Mouse (Mus musculus) embryonic facial prominence, embryonic 14.5 days (tissue): ENCODE measurements at regions not wholly inside any gene's neighbourhood (a gene's known extent, or its start where the extent isn't known, plus 50 kb on each side); places are given as distances from the start of the nearest gene placed in this dataset.
"Not testable (repeated sequence)": the region's sequence is repeated elsewhere in the genome, so short reads cannot be mapped to it uniquely, and the experiment has no call there.

ENCODE experiments used
- ATAC-seq: fragments of 200-750 bp; cut with Nextera tagmentation; 2 replicates; pipeline ENCODE4 v1.8.0; 2017; ENCODE audit warnings: low read depth, moderate number of reproducible peaks, moderate TSS enrichment
- DNase-seq: peaks from one replicate; pipeline ENCODE4 v3.0.0-alpha.2; 2015; ENCODE audit warnings: low spot score
- H3K27ac ChIP-seq: fragments of 300-500 bp; sonication (generic); replicated peaks from 2 replicates; pipeline ENCODE4 v1.5.1; 2014; ENCODE audit warnings: low read depth, mild to moderate bottlenecking, low read length, moderate library complexity
- H3K27me3 ChIP-seq: fragments of 300-500 bp; sonication (generic); replicated peaks from 2 replicates; pipeline ENCODE4 v1.6.1; 2014; ENCODE audit warnings: low read length; ENCODE audit not compliant: control insufficient read depth, insufficient read depth
- H3K36me3 ChIP-seq: fragments of 300-500 bp; sonication (generic); 2 replicates; pipeline ENCODE4 v1.6.1; 2014; ENCODE audit warnings: low read length, mixed read lengths; ENCODE audit not compliant: control insufficient read depth, insufficient read depth
- H3K4me1 ChIP-seq: fragments of 300-500 bp; sonication (generic); 2 replicates; pipeline ENCODE4 v1.6.1; 2014; ENCODE audit warnings: antibody characterized with exemption, low read length; ENCODE audit not compliant: control insufficient read depth, insufficient read depth
- H3K4me2 ChIP-seq: fragments of 300-500 bp; sonication (generic); 2 replicates; pipeline ENCODE4 v1.6.1; 2014; ENCODE audit warnings: low read depth, mild to moderate bottlenecking, low read length, moderate library complexity, mixed read lengths
- H3K4me3 ChIP-seq: fragments of 300-500 bp; sonication (generic); 2 replicates; pipeline ENCODE4 v1.5.1; 2014; ENCODE audit warnings: low read depth, mild to moderate bottlenecking, low read length
- H3K9ac ChIP-seq: fragments of 300-500 bp; sonication (generic); 2 replicates; pipeline ENCODE4 v1.6.1; 2014; ENCODE audit warnings: low read depth, mild to moderate bottlenecking, low read length, moderate library complexity, mixed read lengths
- H3K9me3 ChIP-seq: fragments of 300-500 bp; sonication (generic); 2 replicates; pipeline ENCODE4 v1.6.1; 2016; ENCODE audit warnings: low read length; ENCODE audit not compliant: control insufficient read depth
- WGBS: fragments of 180-500 bp; shearing (Covaris S2); extraction: QIAGEN DNeasy Blood & Tissue Kit; methylation state at CpG from one replicate; pipeline ENCODE4 v1.1.7; 2014; 5-methylcytosine and 5-hydroxymethylcytosine counted together

GRCm38 (mm10) chr16:50533881-50534280, 57.1 kb downstream of the Ccdc54 start:
- H3K27ac ChIP-seq, result no peak overlapping the region
- DNase-seq (no peak), ATAC-seq (no peak)
- no peaks in the 10 kb centered on the region for H3K27me3 ChIP-seq
- WGBS, result 78% methylated on average over 3 of the region's 3 CpGs
- no peak overlapping the region for H3K4me2 ChIP-seq
- no peaks in the 10 kb centered on the region for H3K36me3 ChIP-seq
- H3K4me1 ChIP-seq, result no peaks in the 10 kb centered on the region
- no peak overlapping the region for H3K4me3 ChIP-seq
- H3K9me3 ChIP-seq, result no peaks in the 10 kb centered on the region
- no peak overlapping the region for H3K9ac ChIP-seq

DNA sequence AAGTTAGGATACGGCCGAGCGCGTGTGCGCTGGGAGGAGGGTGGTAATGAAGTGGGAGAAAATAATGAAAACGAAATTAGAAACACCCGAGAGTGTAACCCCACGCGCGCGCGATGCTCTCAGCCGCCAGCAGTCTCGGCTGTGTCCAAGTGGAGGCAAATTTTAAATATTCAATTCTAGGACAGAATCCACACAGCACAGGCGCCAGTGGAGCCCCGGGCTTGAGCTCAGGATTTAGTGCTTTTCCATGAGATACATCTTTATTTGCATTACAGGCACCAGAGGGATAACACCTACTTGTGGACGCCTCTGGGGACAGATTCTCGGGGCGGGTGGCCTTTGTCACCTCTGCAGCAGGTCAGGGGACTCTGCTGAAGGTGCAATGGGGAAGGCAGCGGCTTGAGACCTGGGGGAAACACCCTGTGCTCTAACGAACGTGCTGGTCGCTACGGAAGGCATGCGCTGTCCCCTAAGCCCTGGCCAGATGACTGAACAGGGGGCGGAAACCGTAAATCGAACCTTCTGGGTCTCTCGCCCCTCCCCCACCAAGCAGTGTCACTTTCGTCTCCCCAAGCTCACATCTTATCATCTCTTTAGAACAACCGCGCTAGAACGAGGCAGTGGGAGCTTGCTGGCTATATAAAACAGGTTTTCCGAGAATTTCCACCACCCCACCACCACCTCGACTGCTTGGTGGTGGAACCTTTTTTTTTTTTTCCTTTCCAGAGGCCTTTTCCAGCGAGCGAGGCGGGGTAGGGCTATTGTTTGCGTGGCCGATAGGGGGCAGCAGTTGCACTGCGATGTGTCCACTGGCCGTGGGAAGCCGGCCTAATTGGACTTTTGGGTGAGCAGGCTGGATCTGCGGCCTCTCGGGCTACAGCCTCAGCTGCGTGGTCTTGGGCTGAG, 61.2 kb downstream of the Ccdc54 start:
- Histone ChIP-seq H3K9ac (peak overlapping the region; percentile 92), H3K9me3 (no peaks in the 10 kb centered on the region), H3K27me3 (no peaks in the 10 kb centered on the region), H3K4me1 (peaks cover 5% of the 10 kb centered on the region; the same call in 1 of the 2 replicates), H3K36me3 (no peaks in the 10 kb centered on the region), H3K27ac (peak overlapping the region; percentile 93), H3K4me2 (peak overlapping the region; percentile 94), H3K4me3 (peak overlapping the region; percentile 82)
- peak; percentile 92 for DNase-seq
- WGBS, result under 1% methylated on average over 36 of the region's 46 CpGs
- peak; percentile 68 for ATAC-seq

GRCm38 (mm10) chr16:50528677-50529510, 62.1 kb downstream of the Ccdc54 start:
- Histone ChIP-seq H3K27ac (peak overlapping the region; percentile 93), H3K9ac (peak overlapping the region; percentile 92), H3K4me2 (peak overlapping the region; percentile 94), H3K27me3 (no peaks in the 10 kb centered on the region), H3K9me3 (no peaks in the 10 kb centered on the region), H3K4me1 (peaks cover 5% of the 10 kb centered on the region; the same call in 1 of the 2 replicates), H3K4me3 (peak overlapping the region; percentile 82), H3K36me3 (no peaks in the 10 kb centered on the region)
- WGBS, result under 1% methylated on average over 43 of the region's 81 CpGs
- ATAC-seq (peak; percentile 89), DNase-seq (peak; percentile 92)

DNA sequence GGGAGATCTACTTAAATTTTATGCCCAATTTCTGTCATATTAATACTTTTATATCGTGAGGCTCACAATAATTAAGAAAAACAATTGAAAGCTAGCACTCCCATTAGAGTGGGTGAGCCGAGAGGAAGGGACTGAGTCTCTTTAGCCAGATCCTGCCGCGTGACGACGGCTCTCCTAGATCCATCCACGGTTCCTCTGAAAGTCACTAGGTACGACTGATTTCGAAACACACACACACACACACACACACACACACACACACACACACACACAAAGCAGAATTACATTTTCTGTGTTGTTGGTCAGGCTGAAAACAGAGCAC, 62.6 kb downstream of the Ccdc54 start:
- Histone ChIP-seq H3K27me3 (no peaks in the 10 kb centered on the region), H3K9me3 (no peaks in the 10 kb centered on the region), H3K9ac (peak overlapping the region; percentile 92), H3K4me1 (peaks cover 5% of the 10 kb centered on the region; the same call in 1 of the 2 replicates), H3K4me2 (peak overlapping the region; percentile 94), H3K4me3 (peak overlapping the region; percentile 82), H3K27ac (peak overlapping the region; percentile 93), H3K36me3 (no peaks in the 10 kb centered on the region)
- peak; percentile 72 for DNase-seq
- ATAC-seq, result 0 out of 2 replicates have a peak, but pooled peaks have one; percentile 13
- WGBS, result 0% methylated on average over 9 of the region's 9 CpGs

DNA sequence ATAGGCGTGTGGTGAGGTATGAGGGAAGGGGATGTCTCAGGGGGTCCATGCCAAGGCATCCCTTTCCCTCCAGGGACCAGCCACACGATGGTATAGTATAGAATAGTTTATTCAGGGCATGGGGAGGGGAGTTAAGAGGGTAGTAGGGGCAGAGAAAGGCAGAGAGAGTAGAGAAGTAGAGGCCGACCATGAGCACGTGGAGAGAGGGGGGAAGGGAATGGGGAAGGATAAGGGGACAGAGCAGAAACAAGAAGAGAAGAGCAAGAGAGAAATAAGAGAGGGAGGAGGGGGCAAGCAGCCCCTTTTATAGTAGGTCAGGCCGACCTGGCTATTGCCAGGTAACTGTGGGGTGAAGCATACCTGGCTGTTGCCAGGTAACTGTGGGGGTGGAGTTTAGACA, 64.0 kb downstream of the Ccdc54 start:
- 79% methylated on average over 5 of the region's 5 CpGs for WGBS
- not testable (repeated sequence) for H3K27me3 ChIP-seq, H3K4me3 ChIP-seq, H3K36me3 ChIP-seq, H3K27ac ChIP-seq, H3K4me1 ChIP-seq, H3K9ac ChIP-seq, H3K9me3 ChIP-seq, H3K4me2 ChIP-seq, ATAC-seq, DNase-seq

DNA sequence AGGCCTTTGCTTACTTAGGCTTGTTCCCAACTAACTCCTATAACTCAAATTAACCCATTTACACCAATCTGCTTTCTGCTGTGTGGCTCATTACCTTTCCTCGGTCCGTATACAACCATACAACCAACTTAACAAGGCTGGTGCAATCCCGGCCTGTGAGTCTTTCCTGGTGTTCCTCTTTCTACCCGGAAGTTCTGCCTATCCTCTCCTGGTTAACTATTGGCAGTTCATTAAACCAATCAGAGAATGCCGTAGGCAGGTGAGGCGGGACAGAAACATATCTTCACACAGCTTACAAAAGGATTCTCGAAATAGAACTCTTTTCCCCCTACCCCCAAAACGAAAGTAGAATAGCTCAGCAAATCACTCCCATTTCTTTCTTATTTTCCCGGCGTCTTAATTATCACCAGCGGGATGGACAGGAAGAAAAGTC, 65.0 kb downstream of the Ccdc54 start:
- no peak overlapping the region for H3K9ac ChIP-seq
- no peak overlapping the region for H3K4me3 ChIP-seq
- WGBS, result 93% methylated on average over 11 of the region's 11 CpGs
- DNase-seq, result no peak
- no peaks in the 10 kb centered on the region for H3K36me3 ChIP-seq
- no peak for ATAC-seq
- H3K4me2 ChIP-seq, result no peak overlapping the region
- no peaks in the 10 kb centered on the region for H3K27me3 ChIP-seq
- H3K27ac ChIP-seq, result no peak overlapping the region
- H3K4me1 ChIP-seq, result peaks cover 5% of the 10 kb centered on the region; the same call in 1 of the 2 replicates
- H3K9me3 ChIP-seq, result no peaks in the 10 kb centered on the region

GRCm38 (mm10) chr16:50525504-50525903, 65.5 kb downstream of the Ccdc54 start:
- no peaks in the 10 kb centered on the region for H3K36me3 ChIP-seq
- WGBS, result 84% methylated on average over 9 of the region's 9 CpGs
- no peak overlapping the region for H3K4me3 ChIP-seq
- no peaks in the 10 kb centered on the region for H3K9me3 ChIP-seq
- H3K27me3 ChIP-seq, result no peaks in the 10 kb centered on the region
- ATAC-seq (no peak), DNase-seq (no peak)
- H3K9ac ChIP-seq, result no peak overlapping the region
- peaks cover 5% of the 10 kb centered on the region; the same call in 1 of the 2 replicates for H3K4me1 ChIP-seq
- no peak overlapping the region for H3K27ac ChIP-seq
- H3K4me2 ChIP-seq, result no peak overlapping the region

DNA sequence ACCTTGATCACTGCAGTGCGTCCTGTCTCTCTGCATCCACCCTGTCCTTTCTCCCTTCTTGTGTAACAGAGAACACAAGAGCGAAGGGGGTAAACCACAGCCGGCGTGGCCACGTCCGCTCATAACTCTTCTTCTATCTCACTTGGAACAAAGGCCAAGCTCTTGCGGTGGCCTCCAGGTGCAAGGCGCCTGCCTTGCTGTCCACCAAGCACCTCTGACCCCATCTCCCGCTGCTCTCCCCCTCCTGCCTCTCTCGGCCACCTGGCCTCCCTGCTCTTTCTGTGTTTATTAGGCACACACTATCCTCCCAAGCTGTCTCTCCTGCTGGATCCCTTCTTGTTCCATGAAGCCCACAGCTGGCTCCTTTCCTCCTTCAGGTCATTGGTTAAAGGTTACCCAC, 71.3 kb downstream of the Ccdc54 start:
- no peak for ATAC-seq
- WGBS, result 75% methylated on average over 10 of the region's 10 CpGs

More for the DNA sequence above, 71.3 kb downstream of the Ccdc54 start:
- no peak overlapping the region for H3K27ac ChIP-seq
- no peak overlapping the region for H3K4me3 ChIP-seq
- H3K4me1 ChIP-seq, result no peaks in the 10 kb centered on the region
- no peaks in the 10 kb centered on the region for H3K36me3 ChIP-seq
- H3K27me3 ChIP-seq, result no peaks in the 10 kb centered on the region
- DNase-seq, result no peak
- H3K9ac ChIP-seq, result no peak overlapping the region
- H3K9me3 ChIP-seq, result no peaks in the 10 kb centered on the region
- H3K4me2 ChIP-seq, result no peak overlapping the region
